Mouse (Mus musculus) gastrocnemius, adult 2 months (tissue): ENCODE data around the gene Ifrd1. TPM values are rescaled to one million over a fixed set of nuclear protein-coding genes. Genes with fewer than 3 reads are reported as not detected.

Source experiments
- DNase-seq: peaks from one replicate; pipeline ENCODE4 v3.0.0; 2022
- H3K27ac ChIP-seq: fragments of 200-600 bp; 2 replicates; pipeline ENCODE4 v1.8.1; 2022; ENCODE audit warnings: mild to moderate bottlenecking
- H3K4me3 ChIP-seq: fragments of 200-600 bp; 2 replicates; pipeline ENCODE4 v1.8.1; 2022; ENCODE audit warnings: mild to moderate bottlenecking, moderate library complexity
- CTCF ChIP-seq: fragments of 200-600 bp; IDR thresholded peaks from 2 replicates; pipeline ENCODE4 v1.8.1; 2022; ENCODE audit warnings: antibody characterized with exemption, mild to moderate bottlenecking, moderate library complexity
- intact Hi-C: fragments of 180-260 bp; cut with DNase I; formaldehyde crosslinking; loops from one replicate; pipeline ENCODE4 v1.15.1; 2025
- total RNA-seq, 2 experiments: library from RNA; stranded (reverse); gene quantifications; 2 replicates each; pipeline ENCODE4 v1.2.3; 2021

The Ifrd1 gene
- total RNA-seq, 2 experiments from 2014 or later: 106 to 137 TPM

- peak overlapping the region; percentile 77; the same call in 1 of the 2 replicates for H3K4me3 ChIP-seq
- peak overlapping the region; percentile 97 for H3K27ac ChIP-seq
- no peak for TF ChIP-seq CTCF
- DNase-seq: no peak
- intact Hi-C loops: loop anchor here (10.0 kb wide), 1 partner anchor 360 kb away; no protein-coding TSS in a partner anchor
These were observed 24.0 kb downstream of the Ifrd1 start for GRCm38 (mm10) chr12:40224171-40224880.

- intact Hi-C loops: loop anchor here (10.0 kb wide), 1 partner anchor 361 kb away; no protein-coding TSS in a partner anchor
- Histone ChIP-seq H3K4me3 (peak overlapping the region; percentile 77), H3K27ac (peak overlapping the region; percentile 97)
- TF ChIP-seq CTCF: no peak
- DNase-seq: no peak
These were observed 24.6 kb downstream of the Ifrd1 start for GRCm38 (mm10) chr12:40223676-40224075.

- TF ChIP-seq CTCF: no peak
- peak overlapping the region; percentile 94 for H3K4me3 ChIP-seq
- intact Hi-C loops: loop anchor here (10.0 kb wide), 1 partner anchor 362 kb away; no protein-coding TSS in a partner anchor
These were observed 25.2 kb downstream of the Ifrd1 start for GRCm38 (mm10) chr12:40223082-40223619.

GRCm38 (mm10) chr12:40222251-40223081, 25.8 kb downstream of the Ifrd1 start:
- Histone ChIP-seq H3K27ac (peak overlapping the region; percentile 100), H3K4me3 (peak overlapping the region; percentile 94)
- peak; percentile 98 for DNase-seq
- no peak; the same call in 1 of the 2 replicates for TF ChIP-seq CTCF
- intact Hi-C loops: loop anchor here (10.0 kb wide), 1 partner anchor 362 kb away; no protein-coding TSS in a partner anchor

More at GRCm38 (mm10) chr12:40223082-40223619, 25.2 kb downstream of the Ifrd1 start:
- H3K27ac ChIP-seq: peak overlapping the region; percentile 100
- DNase-seq: peak; percentile 99

- intact Hi-C loops: loop anchor here (10.0 kb wide), 1 partner anchor 363 kb away; no protein-coding TSS in a partner anchor
- DNase-seq: no peak
- peak overlapping the region; percentile 100 for H3K27ac ChIP-seq
- H3K4me3 ChIP-seq: peak overlapping the region; percentile 94
- no peak for TF ChIP-seq CTCF
These were observed 26.7 kb downstream of the Ifrd1 start for GRCm38 (mm10) chr12:40221611-40222010.

- Histone ChIP-seq H3K4me3 (peak overlapping the region; percentile 94), H3K27ac (peak overlapping the region; percentile 100)
- TF ChIP-seq CTCF: no peak
- intact Hi-C loops: loop anchor here (10.0 kb wide), 1 partner anchor 364 kb away; no protein-coding TSS in a partner anchor
- no peak for DNase-seq
These were observed 27.4 kb downstream of the Ifrd1 start for GRCm38 (mm10) chr12:40220896-40221295.

- peak overlapping the region; percentile 100 for H3K27ac ChIP-seq
- DNase-seq: peak; percentile 76
- peak overlapping the region; percentile 94 for H3K4me3 ChIP-seq
- no peak for TF ChIP-seq CTCF
- intact Hi-C loops: loop anchor here (10.0 kb wide), 1 partner anchor 365 kb away; no protein-coding TSS in a partner anchor
These were observed 28.2 kb downstream of the Ifrd1 start for GRCm38 (mm10) chr12:40220001-40220570.

- DNase-seq: no peak
- intact Hi-C loops: no loop called here
- no peak for TF ChIP-seq CTCF
- Histone ChIP-seq H3K4me3 (peak overlapping the region; percentile 94), H3K27ac (peak overlapping the region; percentile 100)
These were observed 29.8 kb downstream of the Ifrd1 start for GRCm38 (mm10) chr12:40218430-40218945.

- peak overlapping the region; percentile 100 for H3K27ac ChIP-seq
- TF ChIP-seq CTCF: no peak
These were observed 30.5 kb downstream of the Ifrd1 start for GRCm38 (mm10) chr12:40217776-40218175.

DNA sequence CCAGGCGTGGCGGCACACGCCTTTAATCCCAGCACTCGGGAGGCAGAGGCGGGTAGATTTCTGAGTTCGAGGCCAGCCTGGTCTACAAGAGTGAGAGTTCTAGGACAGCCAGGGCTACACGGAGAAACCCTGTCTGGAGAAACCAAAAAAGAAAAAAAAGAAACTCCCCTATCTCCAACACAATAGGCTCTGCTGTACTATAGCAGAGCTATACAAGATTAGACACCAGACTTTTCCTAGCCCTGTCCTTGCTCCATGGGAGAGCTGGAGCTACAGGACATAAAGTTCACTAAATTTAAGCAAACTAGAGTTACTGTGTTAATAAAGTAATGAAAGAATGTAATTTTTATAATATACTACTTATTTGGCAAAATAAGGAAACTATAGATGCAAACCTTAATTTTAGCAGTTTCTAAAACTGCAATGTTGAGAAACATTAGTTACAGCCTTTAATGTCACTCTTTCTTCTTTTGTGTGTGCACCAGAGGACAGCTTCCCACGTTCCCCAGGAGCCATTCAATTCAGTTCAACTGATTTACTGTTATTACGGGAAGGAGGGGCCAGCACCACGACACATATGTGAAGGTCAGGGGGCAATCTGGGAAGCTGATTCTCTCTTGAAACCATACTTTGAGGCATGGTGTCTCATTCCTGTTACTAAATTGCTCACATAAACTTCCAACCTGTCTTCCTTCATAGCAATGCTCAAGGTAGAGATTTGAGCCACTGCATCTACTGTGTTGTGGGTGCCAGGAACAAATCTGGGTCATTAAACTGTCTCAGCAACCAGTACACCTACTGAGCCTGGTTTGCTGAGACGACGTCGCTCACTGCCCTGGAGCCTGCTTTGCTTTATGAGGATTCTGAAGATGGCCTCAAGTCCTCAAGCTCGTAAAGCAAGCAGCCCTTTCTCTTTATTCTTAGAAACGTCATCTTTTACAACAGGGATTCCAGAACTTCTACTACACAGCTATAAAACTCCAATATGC, 33.1 kb downstream of the Ifrd1 start:
- intact Hi-C loops: loop anchor here (2.0 kb wide), 1 partner anchor 14 kb away; no protein-coding TSS in a partner anchor
- Histone ChIP-seq H3K4me3 (peak overlapping the region; percentile 16; the same call in 1 of the 2 replicates), H3K27ac (peak overlapping the region; percentile 53)
- no peak for DNase-seq
- TF ChIP-seq CTCF: no peak

More at GRCm38 (mm10) chr12:40217776-40218175, 30.5 kb downstream of the Ifrd1 start:
- H3K4me3 ChIP-seq: peak overlapping the region; percentile 94
- no peak for DNase-seq
- intact Hi-C loops: no loop called here
